9 mouse cellular contexts compared by ENCODE assay signal in the genomic region with DNA sequence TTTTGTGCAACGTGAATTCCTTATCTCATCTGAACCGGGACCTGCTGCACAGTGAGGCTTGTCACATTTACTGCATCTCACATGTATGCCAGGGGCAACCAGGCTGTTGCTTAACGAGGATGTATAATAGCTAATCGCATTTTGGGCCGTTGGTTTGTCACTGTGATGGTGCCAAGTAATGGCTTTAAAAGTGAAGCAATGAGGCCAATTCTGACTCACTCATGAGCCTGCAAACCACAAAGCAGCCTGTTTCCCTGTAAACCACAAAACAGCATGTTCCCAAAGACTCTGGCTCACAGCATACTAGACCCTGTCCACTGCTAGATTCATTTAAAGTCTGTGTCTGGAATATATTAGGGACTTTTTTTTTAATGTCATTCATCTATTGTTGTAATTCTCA.
DNase-seq lines count a peak whose midpoint lies in the region; ATAC-seq lines count a peak whose summit lies in the region.
"Had no signal": no experiment of that assay in that cellular context is flagged by ENCODE, and none has a peak within 500 bp of the region (broad histone marks: within the 10 kb centered on the region; RNA-seq: fewer than 3 reads in every experiment).

No protein-coding gene starts in this region.

- H3K36me3 ChIP-seq in forebrain, embryonic 14.5 days (ENCODE audit: control insufficient read depth, insufficient read depth, low read length): no peaks in the 10 kb centered on the region
- H3K36me3 ChIP-seq in forebrain, embryonic 12.5 days (replicated peaks): no peaks in the 10 kb centered on the region
- H3K36me3 ChIP-seq: embryonic facial prominence, embryonic 15.5 days had no signal

- H3K4me1 ChIP-seq in forebrain, embryonic 14.5 days (ENCODE audit: control insufficient read depth, insufficient read depth, low read length): peaks cover 3% of the 10 kb centered on the region; the same call in 1 of the 2 replicates
- no peaks in the 10 kb centered on the region for H3K4me1 ChIP-seq in forebrain, embryonic 12.5 days

- peak overlapping the region; percentile 58; the same call in 1 of the 2 replicates for H3K27ac ChIP-seq in forebrain, embryonic 14.5 days (ENCODE audit: low read depth, low read length)
- no peak overlapping the region for H3K27ac ChIP-seq in forebrain, embryonic 12.5 days
- H3K27ac ChIP-seq: embryonic facial prominence, embryonic 15.5 days had no signal

- H3K4me3 ChIP-seq in forebrain, embryonic 14.5 days (ENCODE audit: low read depth, low read length): no peak overlapping the region
- H3K4me3 ChIP-seq in forebrain, embryonic 12.5 days (replicated peaks): no peak overlapping the region
- H3K4me3 ChIP-seq: embryonic facial prominence, embryonic 15.5 days had no signal

- no peak overlapping the region for H3K4me2 ChIP-seq in forebrain, embryonic 14.5 days (ENCODE audit: low read length)
- no peak overlapping the region for H3K4me2 ChIP-seq in forebrain, embryonic 12.5 days
- H3K4me2 ChIP-seq: embryonic facial prominence, embryonic 15.5 days had no signal

- no peaks in the 10 kb centered on the region for H3K27me3 ChIP-seq in forebrain, embryonic 14.5 days (replicated peaks; ENCODE audit: control insufficient read depth, insufficient read depth, low read length)
- no peaks in the 10 kb centered on the region for H3K27me3 ChIP-seq in forebrain, embryonic 12.5 days
- H3K27me3 ChIP-seq: embryonic facial prominence, embryonic 15.5 days had no signal

- H3K9ac ChIP-seq in forebrain, embryonic 14.5 days (ENCODE audit: low read length): no peak overlapping the region
- H3K9ac ChIP-seq in forebrain, embryonic 12.5 days: no peak overlapping the region
- H3K9ac ChIP-seq: embryonic facial prominence, embryonic 15.5 days had no signal

- 16% methylated on average over 5 of the region's 5 CpGs for WGBS in forebrain, embryonic 14.5 days
- WGBS in forebrain, embryonic 12.5 days: 58% methylated on average over 5 of the region's 5 CpGs

- peak; percentile 75 for ATAC-seq in forebrain, embryonic 14.5 days
- no peak for ATAC-seq in forebrain, embryonic 12.5 days (ENCODE audit: low FRiP score)
- peak; percentile 81 to 92 for ATAC-seq in hematopoietic stem cell, adult 5-6 weeks (replicated peaks in 1 of 2; ENCODE audit: insufficient read depth in 1 of 2, low FRiP score in 2 of 2, low TSS enrichment in 1 of 2, low read depth in 1 of 2, poor library complexity in 2 of 2, severe bottlenecking in 2 of 2)
- peak; percentile 57; the same call in 1 of the 2 replicates for ATAC-seq in monocyte, adult 5-6 weeks (replicated peaks; ENCODE audit: insufficient number of reproducible peaks, low FRiP score, low TSS enrichment, poor library complexity, severe bottlenecking)

- H3K9me3 ChIP-seq in forebrain, embryonic 14.5 days (replicated peaks; ENCODE audit: control insufficient read depth, low read length): no peaks in the 10 kb centered on the region
- H3K9me3 ChIP-seq in forebrain, embryonic 12.5 days: no peaks in the 10 kb centered on the region; the same call in 1 of the 2 replicates
- H3K9me3 ChIP-seq: embryonic facial prominence, embryonic 15.5 days had no signal

- peak; percentile 80 for DNase-seq in forebrain, embryonic 14.5 days (ENCODE audit: low spot score)
- DNase-seq in retina, postnatal 1 day: peak; percentile 36
- DNase-seq in retina, embryonic 14.5 days (ENCODE audit: low spot score): no peak
- no peak for DNase-seq in thymus, postnatal 10 days (ENCODE audit: low spot score in 2 of 2)
- no peak for DNase-seq in right cerebral cortex, postnatal 4 days

Comparison
In these comparisons a context has a peak if more than half of its experiments do, and no peak if none do; other contexts are left out.
1. DNase-seq: peak in forebrain, embryonic 14.5 days (single experiment) and retina, postnatal 1 day (single experiment); none in retina, embryonic 14.5 days (single experiment), thymus, postnatal 10 days (0 of 2) and right cerebral cortex, postnatal 4 days (single experiment).